Mouse (Mus musculus) CH12.LX (cell line): Measurements from ENCODE around the gene Fry. TPM values are rescaled to one million over a fixed set of nuclear protein-coding genes. Genes with fewer than 3 reads are reported as not detected.

Experiments used
- DNase-seq: peaks from one replicate; pipeline ENCODE4 v3.0.0-alpha.2; 2013; ENCODE audit errors: extremely low read depth
- H3K27ac ChIP-seq: 2 replicates; pipeline ENCODE4 v1.5.1; 2012; ENCODE audit warnings: low read depth, mild to moderate bottlenecking, control low read depth, moderate library complexity; ENCODE audit not compliant: insufficient read depth
- H3K27me3 ChIP-seq: replicated peaks from 2 replicates; pipeline ENCODE3; 2012; ENCODE audit warnings: inconsistent platforms
- H3K36me3 ChIP-seq, 2 experiments: replicated peaks in 1 of 2; 2 replicates each; pipeline versions ENCODE3 to v1.6.1; 2012; ENCODE audit warnings: inconsistent platforms in 1 of 2, low read length in 1 of 2, mild to moderate bottlenecking in 1 of 2, mixed read lengths in 1 of 2, moderate library complexity in 1 of 2; ENCODE audit not compliant: control insufficient read depth in 1 of 2, insufficient read depth in 1 of 2
- H3K4me1 ChIP-seq, 2 experiments: 2 replicates each; pipeline ENCODE4 v1.6.1; 2012; ENCODE audit warnings: inconsistent platforms in 1 of 2, moderate library complexity in 1 of 2; ENCODE audit not compliant: insufficient read depth in 2 of 2, control insufficient read depth in 1 of 2
- H3K4me2 ChIP-seq: 2 replicates; pipeline ENCODE4 v1.6.1; 2012; ENCODE audit warnings: low read depth, mild to moderate bottlenecking, control low read depth; ENCODE audit not compliant: poor library complexity, insufficient read depth, severe bottlenecking
- H3K4me3 ChIP-seq, 3 experiments: fragments of 150-350 bp in 1 of 3; sonication (generic) in 1 of 3; replicated peaks in 1 of 3; 2 replicates each; pipeline versions ENCODE3 to v1.5.1; 2011 to 2012; ENCODE audit warnings: low read depth in 2 of 3, low read length in 2 of 3, mild to moderate bottlenecking in 2 of 3, moderate library complexity in 2 of 3, control low read depth in 1 of 3, improper control_type of control experiment in 1 of 3, inconsistent platforms in 1 of 3, mixed read lengths in 1 of 3; ENCODE audit not compliant: poor library complexity in 1 of 3
- H3K79me2 ChIP-seq: replicated peaks from 2 replicates; pipeline ENCODE4 v1.6.1; 2012; ENCODE audit warnings: mild to moderate bottlenecking, moderate library complexity; ENCODE audit not compliant: control insufficient read depth, poor library complexity, insufficient read depth, severe bottlenecking; ENCODE audit errors: extremely low read depth
- H3K9ac ChIP-seq: 2 replicates; pipeline ENCODE4 v1.6.1; 2012; ENCODE audit warnings: low read depth, mild to moderate bottlenecking, control low read depth, moderate library complexity; ENCODE audit not compliant: insufficient read depth
- H3K9me3 ChIP-seq: replicated peaks from 2 replicates; pipeline ENCODE3; 2012; ENCODE audit warnings: low read length, inconsistent platforms, mixed read lengths
- BHLHE40 ChIP-seq: IDR thresholded peaks from 2 replicates; pipeline ENCODE4 v1.6.1; 2011; ENCODE audit warnings: mild to moderate bottlenecking, low read depth, low read length, improper control_type of control experiment
- CHD1 ChIP-seq: IDR thresholded peaks from 2 replicates; pipeline ENCODE4 v1.6.1; 2012; ENCODE audit warnings: low read depth, low read length, improper control_type of control experiment, inconsistent platforms
- CTCF ChIP-seq, 2 experiments: IDR thresholded peaks in 1 of 2; conservative IDR thresholded peaks in 1 of 2; 2 replicates each; pipeline ENCODE4 v1.5.1; 2011 to 2012; ENCODE audit warnings: low read depth in 2 of 2, low read length in 2 of 2, improper control_type of control experiment in 1 of 2, inconsistent platforms in 1 of 2, mild to moderate bottlenecking in 1 of 2, moderate library complexity in 1 of 2
- EP300 ChIP-seq: IDR thresholded peaks from 2 replicates; pipeline ENCODE4 v1.6.1; 2011; ENCODE audit warnings: low read length, improper control_type of control experiment
- MAX ChIP-seq: IDR thresholded peaks from 2 replicates; pipeline ENCODE4 v1.6.1; 2011; ENCODE audit warnings: low read length, improper control_type of control experiment
- MXI1 ChIP-seq: IDR thresholded peaks from 2 replicates; pipeline ENCODE4 v1.6.1; 2011; ENCODE audit warnings: mild to moderate bottlenecking, low read depth, low read length, improper control_type of control experiment
- MYC ChIP-seq: IDR thresholded peaks from 2 replicates; pipeline ENCODE4 v1.6.1; 2011; ENCODE audit warnings: low read depth, mild to moderate bottlenecking, improper control_type of control experiment, low read length
- NELFE ChIP-seq: IDR thresholded peaks from 2 replicates; pipeline ENCODE4 v1.6.1; 2011; ENCODE audit warnings: low read depth, low read length, improper control_type of control experiment
- NRF1 ChIP-seq: IDR thresholded peaks from 2 replicates; pipeline ENCODE4 v1.6.1; 2014; ENCODE audit warnings: low read depth, mild to moderate bottlenecking, inconsistent platforms, low read length, improper control_type of control experiment, moderate library complexity
- RAD21 ChIP-seq: IDR thresholded peaks from 2 replicates; pipeline ENCODE4 v1.6.1; 2011; ENCODE audit warnings: low read depth, mild to moderate bottlenecking, low read length, improper control_type of control experiment, moderate library complexity
- RCOR1 ChIP-seq: conservative IDR thresholded peaks from 2 replicates; pipeline ENCODE4 v1.6.1; 2012; ENCODE audit warnings: low read depth, mild to moderate bottlenecking, inconsistent platforms, low read length, improper control_type of control experiment
- SMC3 ChIP-seq: IDR thresholded peaks from 2 replicates; pipeline ENCODE4 v1.6.1; 2011; ENCODE audit warnings: low read depth, low read length, improper control_type of control experiment
- TCF12 ChIP-seq: IDR thresholded peaks from 2 replicates; pipeline ENCODE4 v1.6.1; 2014; ENCODE audit warnings: low read depth, mild to moderate bottlenecking, inconsistent platforms, low read length, improper control_type of control experiment
- UBTF ChIP-seq: IDR thresholded peaks from 2 replicates; pipeline ENCODE4 v1.6.1; 2012; ENCODE audit warnings: low read depth, mild to moderate bottlenecking, inconsistent platforms, low read length, improper control_type of control experiment, moderate library complexity
- ZMIZ1 ChIP-seq: IDR thresholded peaks from 2 replicates; pipeline ENCODE4 v1.6.1; 2012; ENCODE audit warnings: low read depth, mild to moderate bottlenecking, inconsistent platforms, low read length, improper control_type of control experiment
- dilution Hi-C: fragments of 300-500 bp; cut with MboI; formaldehyde crosslinking; loops from 2 replicates; pipeline ENCODE4 v1.14.3; 2020; ENCODE audit warnings: low sequenced_read_pairs; ENCODE audit not compliant: extremely low pct_unique_long_range_greater_than_20kb, extremely low pct_ligation_motif_present
- in situ Hi-C: fragments of 300-500 bp; cut with MboI; formaldehyde crosslinking; loops from 3 replicates; pipeline ENCODE4 v1.14.3; 2019; ENCODE audit warnings: low sequenced_read_pairs, low pct_ligation_motif_present, low pct_unique_long_range_greater_than_20kb, mixed read lengths
- polyA plus RNA-seq: library from polyadenylated mRNA; unstranded; fragments of >175 nt; gene quantifications from 2 replicates; pipeline ENCODE4 v1.2.1, GENCODE M21; 2012; ENCODE audit warnings: low read depth; ENCODE audit not compliant: insufficient read length
- total RNA-seq, 2 experiments: library from RNA; depleted of rRNA; stranded (reverse); fragments of 300-350 nt in 1 of 2; fragments of >200 nt in 1 of 2; gene quantifications; 2 replicates each; pipeline ENCODE4 v1.2.3; 2012 to 2014

The Fry gene
- total and polyA plus RNA-seq, 3 experiments, result 0.34 to 0.80 (median 0.34) TPM

GRCm38 (mm10) chr5:150260054-150260386 is 141.6 kb downstream of the Fry start:
- no peaks in the 10 kb centered on the region for H3K36me3 ChIP-seq
- H3K4me3 ChIP-seq, result no peak overlapping the region
- peaks cover 46% of the 10 kb centered on the region for H3K9me3 ChIP-seq
- H3K4me1 ChIP-seq, result no peaks in the 10 kb centered on the region
- H3K9ac ChIP-seq, result no peak overlapping the region
- H3K4me2 ChIP-seq, result no peak overlapping the region
- no peaks in the 10 kb centered on the region for H3K27me3 ChIP-seq
- dilution Hi-C loops (no loop called here), in situ Hi-C loops (no loop called here)
- H3K79me2 ChIP-seq, result no peaks in the 10 kb centered on the region
- H3K27ac ChIP-seq, result no peak overlapping the region
- TF ChIP-seq UBTF, result no peak
- TF ChIP-seq MXI1, result no peak
- no peak for TF ChIP-seq RAD21
- no peak for TF ChIP-seq BHLHE40
- TF ChIP-seq, all 38 proteins: peak for 0
- no peak for DNase-seq

- Histone ChIP-seq H3K27me3 (no peaks in the 10 kb centered on the region), H3K9ac (no peak overlapping the region), H3K27ac (no peak overlapping the region), H3K36me3 (no peaks in the 10 kb centered on the region), H3K4me2 (no peak overlapping the region), H3K79me2 (no peaks in the 10 kb centered on the region), H3K4me3 (no peak overlapping the region), H3K9me3 (peaks cover 37% of the 10 kb centered on the region), H3K4me1 (no peaks in the 10 kb centered on the region)
- DNase-seq, result no peak
- TF ChIP-seq RCOR1 (no peak), BHLHE40 (no peak), TCF12 (no peak), CTCF (conservative IDR thresholded peaks at IDR 0.05 in 1 of 2, IDR thresholded peaks at IDR 0.05 in 1 of 2; ENCODE audit: low read depth in 2 of 2, low read length in 2 of 2) (no peak), EP300 (no peak), CHD1 (no peak)
- dilution Hi-C loops (no loop called here), in situ Hi-C loops (no loop called here)
Measured at GRCm38 (mm10) chr5:150261361-150261760, 142.9 kb downstream of the Fry start.

- dilution Hi-C loops (no loop called here), in situ Hi-C loops (no loop called here)
- H3K4me1 ChIP-seq, result no peaks in the 10 kb centered on the region
- H3K9ac ChIP-seq, result no peak overlapping the region
- peaks cover 35% of the 10 kb centered on the region for H3K9me3 ChIP-seq
- H3K4me3 ChIP-seq, result no peak overlapping the region
- no peak overlapping the region for H3K27ac ChIP-seq
- no peak overlapping the region for H3K4me2 ChIP-seq
- no peaks in the 10 kb centered on the region for H3K27me3 ChIP-seq
- no peaks in the 10 kb centered on the region for H3K79me2 ChIP-seq
- no peaks in the 10 kb centered on the region for H3K36me3 ChIP-seq
- TF ChIP-seq CHD1 (no peak), NELFE (no peak), SMC3 (no peak), MAX (no peak), MYC (no peak), ZMIZ1 (no peak), NRF1 (no peak), EP300 (no peak)
- no peak for DNase-seq
Measured at GRCm38 (mm10) chr5:150262046-150262716, 143.7 kb downstream of the Fry start.
